Mouse (Mus musculus) megakaryocyte-erythroid progenitor cell, adult 5-6 weeks (primary cell): ENCODE results near the gene Kif3b. TPM values are rescaled to one million over a fixed set of nuclear protein-coding genes. Genes with fewer than 3 reads are reported as not detected.
"Not testable (repeated sequence)": the region's sequence is repeated elsewhere in the genome, so short reads cannot be mapped to it uniquely, and the experiment has no call there.

ENCODE experiments used
- ATAC-seq: replicated peaks from 2 replicates; pipeline ENCODE4 v1.8.0; 2016; ENCODE audit warnings: mild to moderate bottlenecking, inconsistent platforms; ENCODE audit not compliant: severe bottlenecking, poor library complexity, low FRiP score, low TSS enrichment
- total RNA-seq, 2 experiments: library from RNA; stranded (forward) in 1 of 2; stranded (reverse) in 1 of 2; fragments of 200-1000, 215-1000 nt in 1 of 2; fragments of >200 nt in 1 of 2; fragmentation: Nextera tagmentation in 1 of 2; gene quantifications; 2 replicates each; pipeline ENCODE4 v1.2.3; 2014 to 2017

Gene Kif3b
- total RNA-seq, 2 experiments from 2014 or later = 8.6 to 10.2 TPM

DNA sequence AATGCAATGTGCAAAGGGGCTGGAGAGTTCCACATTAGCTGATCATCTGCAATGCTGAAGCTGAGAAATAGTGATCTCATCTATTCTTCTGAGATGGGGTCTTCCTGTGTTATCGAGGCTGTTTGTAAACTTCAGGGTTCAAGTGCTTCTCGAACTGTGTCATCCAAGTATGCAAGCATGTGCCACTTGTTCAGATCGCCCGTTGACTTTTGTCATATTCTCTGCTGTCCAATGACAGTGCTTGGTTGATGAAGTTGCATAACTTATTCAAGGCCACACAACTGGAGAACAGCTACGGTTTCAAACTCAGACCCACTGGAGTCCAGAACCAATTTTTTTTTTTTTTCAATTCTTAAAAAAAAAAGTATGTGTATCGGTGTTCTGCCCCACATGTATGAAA, 51.0 kb downstream of the Kif3b start:
- ATAC-seq = no peak

DNA sequence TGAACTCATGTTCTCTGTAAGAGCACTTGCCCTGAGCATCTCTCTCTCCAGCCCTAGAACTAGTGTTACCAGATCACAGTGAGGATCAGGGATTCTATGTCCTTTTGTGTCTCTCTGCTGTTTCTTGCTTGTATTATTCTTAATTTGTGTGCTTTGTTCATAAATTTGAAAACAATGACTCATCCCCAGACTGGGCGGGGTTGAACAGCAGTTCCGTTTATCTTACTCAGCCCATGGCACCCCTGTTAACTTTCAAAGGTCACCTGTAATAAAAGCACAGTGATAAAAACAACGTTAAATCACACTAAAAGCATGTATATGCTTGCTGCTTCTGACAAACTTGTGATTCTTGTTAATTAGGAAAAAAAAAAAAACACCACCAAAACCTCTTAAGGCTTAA, 51.4 kb downstream of the Kif3b start:
- ATAC-seq = 0 out of 2 replicates have a peak, but pooled peaks have one; percentile 16

DNA sequence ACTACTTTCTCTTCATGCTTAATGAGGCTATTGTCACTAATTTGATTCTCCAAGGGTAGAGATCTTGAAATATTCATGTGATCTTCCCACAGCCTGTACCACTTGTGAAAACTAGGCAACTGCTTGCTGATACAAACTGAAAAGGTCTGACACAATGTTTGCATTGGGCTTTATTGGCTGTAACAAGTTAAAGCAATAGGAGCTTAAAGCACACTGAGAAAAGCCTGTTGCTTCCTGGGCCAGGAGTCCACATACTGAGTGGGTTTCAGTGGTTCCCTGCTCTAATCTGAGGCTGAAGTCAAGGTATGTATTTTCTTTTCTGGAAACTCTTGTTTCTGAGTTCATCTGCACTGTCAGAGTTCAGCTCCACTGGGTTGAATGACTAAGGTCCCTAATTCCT, 52.0 kb downstream of the Kif3b start:
- ATAC-seq = no peak

DNA sequence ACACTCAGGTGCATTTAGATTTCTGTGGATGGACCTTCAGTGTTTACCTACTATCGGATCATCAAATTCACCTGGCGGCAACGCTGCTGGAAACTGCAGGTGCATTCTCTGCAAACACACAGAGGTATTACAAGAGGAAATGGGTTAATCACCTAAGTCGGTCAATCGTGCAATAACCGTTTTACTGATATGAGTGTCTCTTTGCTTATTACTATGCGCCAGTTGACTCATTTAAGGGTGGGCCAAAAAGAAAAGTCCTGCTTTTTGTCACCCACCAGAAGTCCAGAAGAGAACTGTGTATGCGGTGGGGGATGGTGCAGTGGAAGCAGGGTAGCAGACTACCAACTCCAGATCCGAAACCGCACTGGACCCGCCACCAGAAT, 53.8 kb downstream of the Kif3b start:
- no peak for ATAC-seq

DNA sequence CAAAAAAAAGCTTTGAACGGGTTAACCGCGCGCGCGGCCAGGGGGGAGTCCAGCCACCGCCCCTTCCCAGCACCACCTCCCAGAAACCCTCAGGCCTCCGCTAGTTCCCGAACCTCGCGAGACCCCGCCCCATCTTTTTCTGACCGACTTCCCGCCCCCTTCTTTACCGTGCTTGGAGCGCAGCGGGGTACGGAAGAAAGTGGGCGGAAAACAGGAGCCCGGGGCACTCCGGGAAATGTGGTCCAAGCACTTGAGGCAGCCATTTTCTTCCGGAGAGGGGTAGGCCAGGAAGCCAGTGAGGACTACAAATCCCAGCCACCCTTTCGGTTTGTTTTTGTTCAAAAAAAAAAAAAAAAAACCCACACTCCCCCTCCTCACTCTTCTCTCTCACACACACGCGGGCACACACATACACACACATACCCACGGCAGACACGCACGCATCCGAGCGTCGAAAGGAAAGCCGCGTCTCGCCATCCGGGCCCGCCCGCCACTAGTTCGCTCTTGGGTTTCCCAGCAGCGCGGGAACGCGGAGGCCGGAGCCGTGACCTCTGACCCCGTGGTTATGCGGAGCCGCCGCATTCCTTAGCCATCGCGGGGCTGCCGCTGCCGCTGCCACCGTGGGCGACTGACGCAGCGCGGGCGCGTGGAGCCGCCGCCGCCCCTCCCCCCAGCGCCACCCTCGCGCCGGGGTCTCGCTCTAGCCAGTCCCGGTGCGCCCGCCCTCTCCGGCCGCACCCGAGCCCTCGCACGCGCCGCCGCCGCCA, 54.4 kb downstream of the Kif3b start, which contains the start of gene Asxl1:
Gene Asxl1 (plus strand): TSS at position 376 of the 767 bp plus-strand sequence.
- peak; percentile 87 for ATAC-seq

DNA sequence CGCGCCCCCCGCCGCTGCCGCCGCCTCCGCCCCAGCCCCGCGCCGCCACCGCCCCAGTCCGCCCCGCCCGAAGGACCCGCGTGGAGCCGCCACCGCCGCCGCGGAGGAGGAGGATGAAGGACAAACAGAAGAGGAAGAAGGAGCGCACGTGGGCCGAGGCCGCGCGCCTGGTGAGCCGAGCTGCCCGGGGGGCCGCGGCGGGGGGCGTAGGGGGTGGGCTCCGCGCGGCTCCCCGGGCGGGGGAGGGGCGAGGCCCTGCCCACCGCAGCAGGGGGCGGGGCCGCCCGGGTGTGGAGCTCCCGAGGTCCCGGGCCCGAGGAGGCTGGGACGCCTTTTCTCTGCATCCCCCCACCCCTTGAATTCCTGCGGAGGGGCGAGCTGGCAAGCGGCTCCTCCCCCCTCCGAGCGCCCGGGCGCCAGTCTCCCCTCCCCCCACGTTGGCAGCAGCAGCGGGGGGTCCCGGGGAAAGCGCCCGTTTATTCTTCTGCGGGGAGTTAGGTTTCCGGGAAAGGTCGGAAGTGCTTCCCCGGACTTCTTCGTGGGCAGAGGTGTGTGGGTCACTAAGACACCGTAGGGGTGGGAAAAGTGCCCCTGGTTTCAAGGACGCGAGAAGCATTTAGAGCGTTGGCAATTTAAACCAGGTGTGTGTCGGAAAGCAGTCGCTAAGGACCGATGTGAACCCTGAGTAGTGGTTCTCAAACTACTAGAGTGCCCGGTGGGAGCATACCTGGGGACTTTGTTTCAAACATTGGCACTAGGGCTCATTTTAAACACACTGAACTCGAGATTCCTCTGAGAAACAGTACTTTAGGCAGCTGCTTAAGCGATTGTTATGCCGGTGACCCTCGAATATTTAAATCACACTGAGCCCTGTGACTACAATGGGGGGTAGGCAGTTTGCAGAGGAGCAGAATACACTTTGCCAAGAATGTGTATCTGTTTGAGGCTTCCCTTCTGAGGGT, 55.3 kb downstream of the Kif3b start:
- ATAC-seq = no peak

DNA sequence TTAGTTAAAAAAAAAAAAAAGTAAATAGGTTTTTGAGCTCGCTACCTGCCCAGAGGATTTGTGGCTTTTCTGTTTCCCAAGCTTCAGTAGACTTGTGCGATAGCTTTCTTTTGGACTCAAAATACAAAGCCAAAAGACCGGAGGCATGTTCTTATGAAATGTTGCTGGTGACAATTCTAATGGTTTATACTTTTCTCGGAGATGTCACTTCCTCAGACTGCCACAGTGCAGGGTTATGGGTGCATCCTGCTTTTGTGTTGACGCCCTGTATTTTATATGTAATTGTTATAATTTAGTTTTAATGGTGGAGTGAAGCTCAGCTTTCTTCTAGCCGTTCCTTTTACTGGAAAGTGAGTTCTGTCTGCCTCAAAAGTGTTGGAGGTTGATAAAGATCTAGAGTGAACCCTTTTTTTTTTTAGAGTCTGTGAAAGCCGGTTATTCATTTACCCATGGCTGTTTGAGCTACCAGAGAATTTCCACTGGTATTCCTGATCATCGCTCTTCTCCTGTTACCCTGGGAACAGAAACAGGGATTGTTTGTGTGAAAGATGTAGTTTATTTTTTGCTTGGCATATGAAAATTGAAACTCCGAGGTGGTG, 56.1 kb downstream of the Kif3b start:
- ATAC-seq = no peak

DNA sequence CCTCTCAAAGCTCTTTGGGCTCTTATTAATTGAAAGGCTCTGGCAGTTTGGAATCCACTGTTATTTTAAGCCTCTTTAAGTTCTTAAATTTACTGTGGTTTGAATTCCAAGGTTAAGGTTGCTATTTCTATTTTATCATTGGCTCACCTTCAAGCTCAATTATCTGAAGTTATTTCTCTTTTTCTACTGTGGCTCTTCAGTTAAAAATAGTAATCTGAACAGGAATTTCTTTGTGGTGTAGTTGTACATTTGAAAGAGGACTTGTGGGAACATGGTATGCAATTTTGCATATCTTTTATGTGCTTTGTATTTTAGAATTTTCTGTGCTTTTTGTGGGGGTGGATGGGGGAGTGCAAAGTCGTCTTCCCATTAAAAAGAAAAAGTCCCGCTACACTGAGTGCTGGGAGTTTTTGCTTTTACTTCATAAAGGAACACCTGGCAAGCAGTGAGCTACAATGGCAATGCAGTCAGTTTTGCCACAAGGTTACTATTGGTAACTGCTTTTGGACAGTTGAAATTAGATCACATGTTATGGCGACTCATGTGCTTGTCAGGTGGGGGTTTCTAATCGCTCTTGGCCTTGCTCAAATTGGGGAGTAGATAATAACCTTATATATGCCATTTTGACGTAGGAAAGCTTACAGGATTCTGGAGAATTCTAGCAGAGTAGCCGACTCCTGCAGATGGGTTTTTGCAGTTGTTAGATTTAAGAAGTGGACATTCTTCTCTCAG, 57.1 kb downstream of the Kif3b start:
- peak; percentile 21; the same call in 1 of the 2 replicates for ATAC-seq

DNA sequence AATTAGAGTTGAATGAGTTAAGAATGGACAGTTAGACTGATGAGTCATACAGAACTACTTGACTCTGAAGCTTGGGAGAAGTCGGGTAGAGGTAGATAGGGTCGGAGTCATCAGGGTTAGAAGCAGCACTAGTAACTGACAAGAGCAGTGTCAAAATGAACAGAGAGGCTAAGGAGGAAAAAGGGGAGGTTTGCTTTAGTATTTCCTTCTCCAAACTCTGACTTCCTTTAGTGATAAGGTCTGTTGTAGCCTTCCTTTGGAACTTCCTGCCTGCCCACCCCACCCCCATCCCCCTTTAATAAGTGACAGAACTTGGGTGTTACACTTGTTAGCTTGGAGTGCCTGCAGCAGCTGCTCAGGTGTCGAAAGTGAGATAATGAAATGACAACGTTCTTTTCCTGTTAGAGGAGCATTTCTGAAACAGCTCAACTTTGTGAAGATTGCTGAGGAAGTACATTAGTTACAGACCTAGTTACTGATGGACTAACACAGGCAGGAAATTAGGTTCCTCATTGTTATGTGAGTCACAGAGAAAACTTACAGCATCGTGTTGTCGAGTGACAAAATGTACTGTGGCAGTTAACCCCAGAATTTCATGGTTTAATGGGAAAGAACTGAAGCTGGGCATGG, 59.5 kb downstream of the Kif3b start:
- peak; percentile 45 for ATAC-seq

DNA sequence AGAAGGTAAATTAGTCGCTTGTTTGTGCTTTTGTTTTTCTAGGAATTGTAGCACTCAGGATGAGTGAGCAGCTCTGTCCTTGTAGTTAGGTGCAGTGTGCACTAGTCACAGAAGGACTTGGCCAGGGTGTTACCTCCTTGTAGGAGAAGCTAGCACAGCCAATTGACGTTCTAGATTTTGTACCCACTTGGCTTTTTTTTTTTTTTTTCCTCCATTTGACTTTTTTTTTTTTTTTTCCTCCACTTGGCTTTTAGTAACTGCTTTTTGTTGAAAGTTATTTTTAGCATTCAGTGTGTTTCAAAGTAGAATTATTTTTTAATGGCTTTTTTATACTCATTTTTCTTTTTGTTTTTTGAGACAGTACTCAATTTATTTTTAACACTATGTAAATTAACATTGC, 63.4 kb downstream of the Kif3b start:
- no peak for ATAC-seq

DNA sequence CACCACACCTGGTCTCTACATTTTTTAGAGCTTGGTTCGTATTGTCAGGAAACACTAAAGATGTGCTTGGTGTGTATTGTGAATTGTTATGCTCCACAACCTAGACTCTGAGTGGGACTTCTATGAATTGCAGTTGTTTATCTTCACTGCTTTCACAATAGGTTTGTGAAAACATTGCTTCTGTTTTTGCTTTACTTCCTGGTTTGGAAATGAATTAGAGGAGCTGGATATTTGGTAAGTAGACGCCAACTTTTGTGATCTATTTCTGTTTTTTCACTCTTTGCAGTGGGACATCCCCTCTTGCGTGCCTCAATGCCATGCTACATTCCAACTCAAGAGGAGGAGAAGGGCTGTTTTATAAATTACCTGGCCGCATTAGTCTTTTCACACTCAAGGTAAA, 65.6 kb downstream of the Kif3b start:
- no peak for ATAC-seq

DNA sequence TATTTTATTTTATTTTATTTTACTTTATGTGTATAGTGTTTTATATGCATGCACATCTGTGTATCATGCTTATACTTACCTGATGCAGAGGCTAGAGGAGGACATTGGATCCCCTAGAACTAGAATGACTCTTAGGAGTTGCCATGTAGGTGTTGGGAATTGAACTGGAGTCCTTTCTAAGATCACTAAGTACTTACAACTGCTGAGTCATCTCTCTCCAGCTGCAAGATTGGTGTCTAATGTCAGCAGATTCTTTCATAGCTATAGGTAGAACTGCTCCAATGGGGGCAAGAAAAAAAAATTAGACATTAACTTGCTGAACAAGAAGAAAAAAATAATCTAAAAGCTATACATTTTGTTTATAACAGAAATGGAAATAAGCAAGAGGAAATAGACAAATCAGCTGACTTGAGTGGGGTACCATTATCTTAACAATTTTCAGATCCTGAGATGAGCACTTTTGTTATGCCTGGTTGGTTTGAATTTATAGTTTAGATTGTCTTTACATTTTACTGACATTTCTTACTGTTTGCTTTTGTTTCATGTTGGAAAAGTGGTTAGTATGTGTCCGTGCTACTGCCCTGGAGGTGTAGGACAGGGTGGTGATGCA, 70.0 kb downstream of the Kif3b start:
- no peak for ATAC-seq

DNA sequence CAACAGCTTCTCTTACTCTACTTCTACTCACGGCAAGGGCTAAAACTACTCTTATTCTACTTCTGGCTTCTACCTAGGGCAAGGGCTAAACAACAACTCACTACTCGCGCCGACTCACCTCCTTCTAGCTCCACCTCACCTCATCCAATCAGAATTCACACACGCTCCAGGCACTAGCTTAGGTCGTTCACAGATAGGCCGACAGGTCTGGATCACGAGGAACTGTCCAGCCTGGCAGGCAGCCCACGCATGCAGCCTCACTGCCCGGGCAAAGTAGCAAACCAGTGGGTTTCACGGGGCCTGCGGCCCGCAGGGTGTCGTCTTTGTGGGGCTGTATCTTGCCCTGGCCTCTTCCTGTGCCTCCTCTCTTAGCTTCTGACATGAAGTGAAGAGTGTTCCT, 73.3 kb downstream of the Kif3b start:
- ATAC-seq = not testable (repeated sequence)

DNA sequence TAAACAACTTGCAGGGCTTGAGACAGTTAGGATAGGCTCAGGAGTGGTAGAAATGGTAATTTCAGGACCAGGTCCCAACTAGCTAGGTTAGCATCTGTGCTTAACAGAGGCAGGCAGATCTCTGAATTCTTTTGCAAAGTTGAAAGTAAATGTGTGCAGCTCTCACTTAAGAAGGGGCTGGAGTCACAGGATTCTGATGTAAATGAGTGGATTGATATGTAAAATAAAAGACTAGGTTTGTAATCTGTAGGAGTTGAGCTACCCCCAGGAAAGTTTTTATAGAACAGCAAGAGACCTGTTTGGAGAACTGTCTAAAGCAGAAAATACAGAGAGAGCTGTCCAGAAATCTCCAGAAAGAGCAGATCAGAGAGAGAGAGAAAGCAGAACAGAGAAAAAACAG, 79.7 kb downstream of the Kif3b start:
- no peak for ATAC-seq

DNA sequence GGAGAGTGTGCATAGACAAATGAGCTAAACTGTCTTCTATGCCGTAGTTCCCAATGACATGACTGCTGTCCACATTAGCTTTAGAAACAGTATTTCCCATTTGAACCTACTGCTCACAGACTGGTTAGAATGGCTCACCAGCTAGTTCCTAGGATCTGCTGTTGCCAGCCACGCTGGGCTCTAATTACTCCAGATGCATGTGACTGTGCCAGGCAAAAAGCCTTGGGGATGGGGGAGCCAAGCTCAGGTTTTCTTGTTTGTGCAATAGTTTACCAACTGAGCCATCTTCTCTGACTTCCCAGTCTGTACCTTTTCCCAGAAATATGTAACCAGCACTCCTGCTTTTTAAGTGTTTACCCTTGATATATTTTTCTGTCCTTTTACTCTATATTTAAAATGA, 84.2 kb downstream of the Kif3b start:
- no peak for ATAC-seq

DNA sequence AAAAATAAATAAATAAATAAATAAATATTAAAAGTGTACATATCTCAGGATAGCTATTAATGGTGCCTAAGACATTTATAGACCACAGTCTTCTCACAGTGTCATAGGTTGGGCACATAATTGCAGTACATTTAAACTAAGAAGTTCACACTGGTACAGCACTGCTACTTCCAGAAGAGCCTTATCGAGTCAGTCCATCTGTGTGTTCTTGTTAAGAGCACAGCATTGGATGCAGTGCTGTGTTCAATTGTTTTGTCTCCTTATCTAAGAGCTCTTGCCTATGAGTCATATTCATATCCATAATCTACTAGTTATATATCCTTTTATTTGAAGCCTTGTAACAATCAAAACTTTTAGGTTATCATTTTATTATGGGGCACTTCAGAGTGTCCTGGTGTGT, 89.3 kb downstream of the Kif3b start:
- peak; percentile 75 for ATAC-seq
